Mouse (Mus musculus): ENCODE results near the gene Lsamp. TPM values are rescaled to one million over a fixed set of nuclear protein-coding genes. Genes with fewer than 3 reads are reported as not detected.

Lsamp gene
- total and polyA plus RNA-seq, 3 experiments, result not detected

- H3K27ac ChIP-seq (ENCODE audit: insufficient read depth, low read depth), result no peak overlapping the region
- H3K9me3 ChIP-seq (replicated peaks; ENCODE audit: low read length), result peaks cover 23% of the 10 kb centered on the region
- no peaks in the 10 kb centered on the region for H3K27me3 ChIP-seq (replicated peaks)
- in situ Hi-C loops (cut with MboI; ENCODE audit: low pct_ligation_motif_present, low pct_unique_long_range_greater_than_20kb, low sequenced_read_pairs) (no loop called here), dilution Hi-C loops (cut with MboI; ENCODE audit: extremely low pct_ligation_motif_present, extremely low pct_unique_long_range_greater_than_20kb, low sequenced_read_pairs) (no loop called here)
- H3K4me2 ChIP-seq (ENCODE audit: insufficient read depth, low read depth, poor library complexity, severe bottlenecking), result no peak overlapping the region
- no peaks in the 10 kb centered on the region for H3K79me2 ChIP-seq (replicated peaks; ENCODE audit: control insufficient read depth, extremely low read depth, insufficient read depth, poor library complexity, severe bottlenecking)
- TF ChIP-seq CHD2 (IDR thresholded peaks at IDR 0.05; ENCODE audit: low read length) (no peak), E2F4 (IDR thresholded peaks at IDR 0.05; ENCODE audit: insufficient replicate concordance, low read depth, low read length) (no peak), IRF4 (IDR thresholded peaks at IDR 0.05; ENCODE audit: low read depth, low read length) (no peak), EP300 (IDR thresholded peaks at IDR 0.05; ENCODE audit: low read length) (no peak), USF1 (IDR thresholded peaks at IDR 0.05; ENCODE audit: low read depth, low read length) (no peak), ELF1 (IDR thresholded peaks at IDR 0.05; ENCODE audit: low read depth, low read length) (no peak), CHD1 (IDR thresholded peaks at IDR 0.05; ENCODE audit: low read depth, low read length) (no peak), RCOR1 (conservative IDR thresholded peaks at IDR 0.05; ENCODE audit: low read depth, low read length) (no peak), ZNF384 (IDR thresholded peaks at IDR 0.05; ENCODE audit: low read depth, low read length) (no peak), NRF1 (IDR thresholded peaks at IDR 0.05; ENCODE audit: low read depth, low read length) (no peak), ZC3H11A (IDR thresholded peaks at IDR 0.05; ENCODE audit: low read depth, low read length) (no peak), MAFK (IDR thresholded peaks at IDR 0.05; ENCODE audit: insufficient replicate concordance, low read length) (no peak), GABPA (IDR thresholded peaks at IDR 0.05; ENCODE audit: insufficient replicate concordance, low read depth, low read length) (no peak), MEF2A (IDR thresholded peaks at IDR 0.05; ENCODE audit: borderline replicate concordance, low read depth, low read length) (no peak), NELFE (IDR thresholded peaks at IDR 0.05; ENCODE audit: low read depth, low read length) (no peak), TBP (conservative IDR thresholded peaks at IDR 0.05; ENCODE audit: low read depth, low read length) (no peak), POLR2AphosphoS2 (IDR thresholded peaks at IDR 0.05; ENCODE audit: low read depth, low read length) (no peak), USF2 (conservative IDR thresholded peaks at IDR 0.05; ENCODE audit: low read depth, low read length) (no peak)
- no peaks in the 10 kb centered on the region for H3K36me3 ChIP-seq (replicated peaks in 1 of 2; ENCODE audit: control insufficient read depth in 1 of 2, insufficient read depth in 1 of 2, low read length in 1 of 2)
- H3K4me1 ChIP-seq (ENCODE audit: control insufficient read depth in 1 of 2, insufficient read depth in 2 of 2), result no peaks in the 10 kb centered on the region
- no peak for DNase-seq (ENCODE audit: extremely low read depth)
- H3K9ac ChIP-seq (ENCODE audit: insufficient read depth, low read depth), result no peak overlapping the region
- H3K4me3 ChIP-seq (replicated peaks in 1 of 3; ENCODE audit: low read depth in 2 of 3, low read length in 2 of 3, poor library complexity in 1 of 3), result no peak overlapping the region
Measured at GRCm38 (mm10) chr16:42022566-42022965, 2038.4 kb downstream of the Lsamp start.

- no peak for DNase-seq (ENCODE audit: extremely low read depth)
- no peaks in the 10 kb centered on the region for H3K4me1 ChIP-seq (ENCODE audit: control insufficient read depth in 1 of 2, insufficient read depth in 2 of 2)
- H3K27me3 ChIP-seq (replicated peaks), result no peaks in the 10 kb centered on the region
- H3K9me3 ChIP-seq (replicated peaks; ENCODE audit: low read length), result peaks cover 23% of the 10 kb centered on the region
- dilution Hi-C loops (cut with MboI; ENCODE audit: extremely low pct_ligation_motif_present, extremely low pct_unique_long_range_greater_than_20kb, low sequenced_read_pairs), result no loop called here
- no peaks in the 10 kb centered on the region for H3K79me2 ChIP-seq (replicated peaks; ENCODE audit: control insufficient read depth, extremely low read depth, insufficient read depth, poor library complexity, severe bottlenecking)
- H3K9ac ChIP-seq (ENCODE audit: insufficient read depth, low read depth), result no peak overlapping the region
- TF ChIP-seq MAFK (IDR thresholded peaks at IDR 0.05; ENCODE audit: insufficient replicate concordance, low read length) (no peak), USF1 (IDR thresholded peaks at IDR 0.05; ENCODE audit: low read depth, low read length) (no peak), SMC3 (IDR thresholded peaks at IDR 0.05; ENCODE audit: low read depth, low read length) (no peak)
- in situ Hi-C loops (cut with MboI; ENCODE audit: low pct_ligation_motif_present, low pct_unique_long_range_greater_than_20kb, low sequenced_read_pairs), result no loop called here
- H3K4me2 ChIP-seq (ENCODE audit: insufficient read depth, low read depth, poor library complexity, severe bottlenecking), result no peak overlapping the region
- no peaks in the 10 kb centered on the region for H3K36me3 ChIP-seq (replicated peaks in 1 of 2; ENCODE audit: control insufficient read depth in 1 of 2, insufficient read depth in 1 of 2, low read length in 1 of 2)
- no peak overlapping the region for H3K27ac ChIP-seq (ENCODE audit: insufficient read depth, low read depth)
- no peak overlapping the region for H3K4me3 ChIP-seq (replicated peaks in 1 of 3; ENCODE audit: low read depth in 2 of 3, low read length in 2 of 3, poor library complexity in 1 of 3)
Measured at GRCm38 (mm10) chr16:42032030-42032429, 2047.9 kb downstream of the Lsamp start.
